Mouse (Mus musculus): Measurements from ENCODE around the gene Ldlrad3.

Gene Ldlrad3

GRCm38 (mm10) chr2:102113801-102114200 is 72.4 kb downstream of the Ldlrad3 start:
- WGBS, result over 99% methylated on average over 3 of the region's 3 CpGs

DNA sequence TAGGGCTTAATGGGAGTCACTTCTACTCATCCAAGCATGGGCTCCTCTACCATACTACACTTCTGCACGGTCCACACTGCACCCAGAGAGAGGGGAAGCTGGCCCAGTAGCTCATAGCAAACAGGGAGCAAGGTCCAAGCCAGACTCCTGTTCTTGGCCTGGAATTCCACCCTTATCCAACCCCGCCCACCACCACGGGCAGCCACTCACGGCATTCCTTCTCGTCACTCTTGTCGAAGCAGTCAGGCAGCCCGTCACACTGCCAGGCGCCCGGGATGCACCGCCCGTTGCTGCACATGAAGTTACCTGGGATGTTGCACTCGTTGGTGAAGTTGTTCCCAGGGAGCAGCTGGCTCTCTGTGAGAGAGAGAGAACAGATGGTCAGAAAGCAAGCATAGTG is 72.9 kb downstream of the Ldlrad3 start:
- 88% methylated on average over 12 of the region's 12 CpGs for WGBS

DNA sequence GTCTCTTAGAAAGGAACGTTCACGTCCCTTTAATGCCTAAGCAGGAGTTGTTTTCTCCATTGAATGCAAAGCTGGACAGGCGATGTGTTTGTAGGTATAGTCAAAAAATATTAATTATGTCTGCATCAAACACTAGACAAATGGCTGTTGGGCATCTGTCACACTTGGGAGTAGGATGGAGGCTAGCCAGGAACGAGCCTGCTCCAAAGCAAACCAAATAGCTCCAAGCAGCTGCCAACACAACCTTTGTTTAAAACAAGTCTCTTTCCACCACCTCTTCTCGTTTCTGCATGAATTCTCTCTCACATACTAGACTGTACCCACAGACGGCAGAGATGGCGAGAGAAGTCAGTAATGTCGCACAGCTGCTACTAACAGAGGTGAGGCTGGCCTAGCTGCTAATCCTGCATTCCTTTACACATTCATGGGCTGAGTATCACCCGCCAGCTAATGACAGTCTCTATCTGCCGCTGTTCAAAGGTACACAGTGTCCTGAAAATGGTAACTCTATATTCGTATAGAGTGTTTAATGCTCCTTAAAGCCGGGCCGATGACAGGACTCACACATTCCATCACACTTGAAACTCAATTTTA is 74.2 kb downstream of the Ldlrad3 start:
- WGBS, result 72% methylated on average over 13 of the region's 13 CpGs

DNA sequence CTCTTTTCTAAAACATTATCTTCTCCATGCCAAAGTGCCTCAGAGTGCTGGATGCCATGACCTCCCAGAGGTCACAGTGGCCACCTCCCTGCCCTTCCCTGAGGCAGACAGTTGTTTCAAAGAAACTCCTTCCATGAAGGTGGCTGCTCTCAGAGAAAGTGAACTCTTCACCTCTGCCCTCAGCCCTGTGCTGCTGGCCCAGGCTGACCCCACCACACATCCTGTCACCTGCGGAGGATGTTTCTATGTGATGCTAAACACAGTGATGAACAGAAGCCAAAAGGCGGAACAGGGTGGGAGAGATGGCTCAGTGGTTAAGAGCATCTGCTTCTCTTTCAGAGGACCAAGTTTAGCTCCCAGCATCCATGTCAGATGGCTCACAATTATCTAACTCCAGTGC is 75.9 kb downstream of the Ldlrad3 start:
- WGBS, result 96% methylated on average over 2 of the region's 2 CpGs

DNA sequence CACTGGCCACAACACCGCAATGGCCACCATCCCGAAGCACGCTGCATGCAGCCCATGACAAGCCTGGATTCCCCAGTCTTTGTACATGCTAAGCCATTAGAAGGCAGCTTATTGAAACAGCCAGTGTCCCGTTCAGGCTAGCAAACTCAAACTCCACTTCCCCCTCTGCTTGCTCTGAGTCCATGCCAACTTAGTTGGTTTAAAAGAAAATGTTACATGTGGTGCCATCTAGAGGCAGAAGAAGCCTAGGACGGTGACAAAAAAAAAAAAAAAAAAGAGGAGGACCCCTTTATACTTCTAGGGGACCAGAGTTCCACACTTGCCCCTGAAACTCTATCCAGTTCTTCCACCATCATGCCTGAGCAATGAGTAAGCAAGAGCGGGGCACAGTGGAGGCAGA is 78.9 kb downstream of the Ldlrad3 start:
- WGBS, result 46% methylated on average over 6 of the region's 6 CpGs

- WGBS, result 94% methylated on average over 6 of the region's 6 CpGs
Measured at GRCm38 (mm10) chr2:102106728-102107127, 79.5 kb downstream of the Ldlrad3 start.

- WGBS, result 92% methylated on average over 2 of the region's 2 CpGs
Measured at GRCm38 (mm10) chr2:102105454-102105853, 80.7 kb downstream of the Ldlrad3 start.

DNA sequence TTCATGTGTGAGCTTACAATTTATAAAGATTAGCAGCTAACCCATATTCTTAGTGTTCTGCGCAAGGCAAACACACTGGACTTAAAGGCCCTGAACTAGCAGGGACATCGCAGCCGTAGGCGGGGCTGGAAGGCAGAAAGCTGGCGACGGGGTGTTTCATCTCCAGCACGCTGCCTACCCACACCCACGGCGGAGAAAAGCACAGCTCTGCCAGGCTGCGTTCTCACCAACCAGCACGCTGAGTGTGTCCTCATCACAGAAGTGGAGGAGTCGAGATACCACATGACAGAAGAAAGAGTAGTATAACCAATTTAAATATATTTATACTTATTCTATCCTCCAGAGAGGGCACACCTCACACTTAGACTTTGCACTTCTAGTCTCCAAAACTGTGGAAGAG is 82.2 kb downstream of the Ldlrad3 start:
- WGBS, result 57% methylated on average over 12 of the region's 12 CpGs

DNA sequence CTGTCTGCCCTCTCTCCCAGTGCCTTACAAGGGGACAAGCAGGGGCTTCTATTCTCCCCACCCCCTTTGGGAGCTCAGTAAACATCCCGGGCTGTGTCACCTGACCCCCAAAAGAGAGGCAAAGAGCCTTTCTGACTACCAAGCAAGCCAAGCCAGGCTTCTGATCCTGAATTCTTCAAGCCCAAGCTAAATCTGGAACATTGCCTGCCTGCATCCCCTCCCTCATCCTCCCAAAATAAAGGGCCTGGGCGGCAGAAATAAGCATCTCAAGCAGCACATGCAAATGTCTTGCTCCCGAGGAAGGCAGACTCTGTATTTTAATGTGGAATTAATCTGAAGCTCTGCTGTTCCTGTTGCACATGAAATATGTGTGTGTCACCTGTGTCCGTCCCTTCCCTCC is 85.7 kb downstream of the Ldlrad3 start:
- WGBS, result 61% methylated on average over 4 of the region's 4 CpGs

DNA sequence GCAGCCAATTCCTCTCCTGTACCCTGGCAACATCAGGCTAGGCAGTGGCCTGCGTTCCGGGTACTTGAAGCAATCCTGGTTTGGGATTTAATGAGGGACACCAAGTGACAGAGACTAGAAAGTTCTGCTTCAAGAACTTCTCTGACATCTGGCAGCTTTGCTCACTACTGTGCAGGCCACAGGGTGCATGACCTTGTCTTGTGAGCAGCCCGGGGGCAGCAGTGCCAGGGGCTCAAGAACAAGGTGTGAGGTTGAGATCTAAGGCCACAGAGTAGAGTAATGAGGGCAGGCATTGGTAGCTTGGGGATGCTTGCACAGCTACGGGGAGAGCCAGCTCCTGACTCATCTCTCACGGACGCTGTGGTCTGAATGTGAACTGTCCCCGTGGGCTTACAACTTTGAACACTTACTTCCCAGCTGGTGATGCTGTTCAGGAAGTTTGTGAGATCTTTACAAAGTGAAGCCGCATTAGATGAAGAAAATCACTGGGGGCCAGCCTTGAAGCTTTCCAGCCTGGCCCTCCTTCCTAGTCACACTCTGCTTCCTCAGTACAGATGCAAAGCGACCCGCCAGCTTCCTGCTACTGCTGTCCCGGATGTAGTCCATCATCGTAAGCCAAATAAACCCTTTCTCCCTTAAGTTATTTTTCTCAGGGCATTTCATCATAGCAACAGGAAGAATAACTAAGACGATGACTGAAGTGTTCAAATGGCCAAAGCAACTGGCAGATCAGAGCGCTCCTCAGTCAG is 86.3 kb downstream of the Ldlrad3 start:
- 73% methylated on average over 14 of the region's 14 CpGs for WGBS

DNA sequence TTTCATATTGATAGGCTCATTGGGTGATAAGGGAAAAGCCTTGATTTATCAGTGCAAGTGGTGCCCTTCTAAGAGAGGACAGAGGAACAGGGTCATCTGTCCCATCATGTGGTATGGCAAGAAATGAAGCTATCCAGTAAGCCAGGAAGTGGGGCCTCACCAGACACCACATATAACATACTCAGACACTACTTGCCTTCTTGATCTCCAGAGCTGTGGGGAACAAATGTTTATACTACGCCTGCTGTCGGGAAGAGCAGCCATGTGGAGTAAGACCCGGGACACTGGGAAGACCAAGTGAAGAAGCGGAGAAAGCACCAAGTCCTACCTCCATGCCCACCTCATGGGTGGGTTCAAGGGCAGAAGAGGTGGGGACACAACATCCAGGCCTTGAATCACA is 86.9 kb downstream of the Ldlrad3 start:
- 92% methylated on average over 4 of the region's 4 CpGs for WGBS

DNA sequence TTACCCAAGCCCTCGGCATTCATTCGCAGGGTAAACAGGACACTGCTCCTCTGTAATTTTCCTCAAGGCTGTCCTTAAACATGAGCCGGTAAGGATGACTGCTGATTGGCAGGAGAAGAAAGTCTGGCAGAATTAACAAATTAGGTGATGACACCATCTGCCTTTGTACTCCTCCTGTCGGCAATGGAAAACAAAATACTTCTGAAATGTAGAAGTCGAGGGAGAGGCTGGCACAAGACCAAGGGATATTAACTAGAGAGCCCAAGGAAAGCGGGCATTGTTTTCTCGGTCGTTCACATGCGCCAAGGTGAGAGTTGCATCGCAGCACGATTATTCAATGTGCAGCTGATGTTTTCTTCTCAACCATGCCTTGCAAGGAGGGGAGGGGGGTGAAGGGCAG is 91.4 kb downstream of the Ldlrad3 start:
- 40% methylated on average over 11 of the region's 11 CpGs for WGBS

DNA sequence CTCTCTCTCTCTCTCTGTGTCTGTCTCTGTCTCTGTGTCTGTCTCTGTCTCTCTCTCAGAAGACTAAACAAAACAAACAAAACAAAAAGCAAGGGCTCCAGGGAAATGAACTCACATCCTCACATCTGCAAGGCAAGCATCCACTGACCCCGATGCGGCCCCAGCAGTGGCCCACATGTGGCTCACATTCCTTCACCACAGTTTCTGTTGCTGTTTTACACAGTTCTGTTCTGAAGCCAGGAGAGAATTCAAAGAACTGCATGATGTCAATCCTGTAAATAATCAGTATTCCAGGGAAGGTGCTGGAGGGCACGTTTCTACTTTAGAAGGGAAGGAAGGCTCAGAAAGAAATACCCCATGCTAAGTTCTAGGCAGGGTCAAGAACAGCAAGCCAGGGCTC is 91.9 kb downstream of the Ldlrad3 start:
- 49% methylated on average over 3 of the region's 3 CpGs for WGBS

GRCm38 (mm10) chr2:102092579-102092978 is 93.6 kb downstream of the Ldlrad3 start:
- 87% methylated on average over 10 of the region's 10 CpGs for WGBS

DNA sequence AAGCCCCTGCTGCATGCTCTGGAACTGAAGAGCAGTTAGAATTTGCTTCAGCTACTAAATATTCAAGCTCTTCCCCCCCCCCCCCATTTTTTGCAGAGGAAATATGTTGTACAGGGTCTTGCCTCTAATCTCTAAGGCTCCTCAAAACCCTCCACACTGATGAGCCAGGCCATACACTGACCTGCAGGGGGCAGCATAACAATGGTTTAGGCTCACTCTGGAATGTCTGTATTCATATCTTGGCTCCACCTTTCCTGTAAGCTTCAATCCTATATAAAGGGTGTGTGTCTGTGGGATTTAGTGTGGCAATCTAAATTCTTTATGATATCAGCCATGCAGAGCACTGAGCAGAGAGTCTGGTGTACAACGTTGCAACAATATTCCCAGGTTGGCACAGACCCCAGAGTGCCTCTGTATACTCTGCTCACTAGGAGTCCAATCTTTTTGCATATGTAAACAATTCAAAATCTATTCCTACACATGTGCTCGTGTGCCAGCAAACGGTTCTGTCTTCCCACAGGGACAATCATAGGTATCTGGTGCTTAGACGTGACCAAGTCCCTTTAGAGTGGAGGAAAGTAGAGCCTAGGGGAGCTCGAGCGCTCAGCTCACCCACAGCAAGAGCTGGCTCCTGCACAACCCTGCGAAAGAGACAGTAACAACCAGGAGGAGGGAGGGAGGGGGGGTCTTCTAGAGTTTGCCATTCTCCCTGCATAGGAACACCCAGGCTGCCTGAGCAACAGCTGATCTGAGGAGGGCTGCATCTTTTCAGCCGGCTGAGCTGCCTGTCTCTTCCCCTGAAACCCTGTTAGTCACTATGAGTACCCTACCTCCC is 94.5 kb downstream of the Ldlrad3 start:
- WGBS, result 28% methylated on average over 8 of the region's 8 CpGs

DNA sequence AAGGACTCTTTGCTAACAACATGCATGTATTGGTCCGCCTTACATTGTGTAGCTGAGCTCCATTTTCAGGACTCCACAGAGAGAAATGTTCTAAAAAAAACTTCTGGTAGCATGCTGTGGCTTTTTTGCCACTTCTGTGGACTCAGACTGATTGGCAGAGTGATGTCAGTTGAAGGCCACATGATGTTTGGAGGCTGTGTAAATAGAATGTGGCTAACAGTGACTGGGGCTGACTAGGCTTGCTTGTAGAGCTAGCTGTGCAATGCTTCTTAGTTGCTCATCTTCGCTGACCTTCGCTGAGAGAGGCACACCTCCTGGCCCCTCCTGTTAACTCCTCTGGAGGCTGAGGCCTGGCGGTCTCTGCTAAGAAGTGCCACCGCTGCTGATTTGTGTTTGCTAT is 98.4 kb downstream of the Ldlrad3 start:
- WGBS, result 97% methylated on average over 5 of the region's 5 CpGs

GRCm38 (mm10) chr2:102086583-102086982 is 99.6 kb downstream of the Ldlrad3 start:
- WGBS, result 98% methylated on average over 23 of the region's 23 CpGs

DNA sequence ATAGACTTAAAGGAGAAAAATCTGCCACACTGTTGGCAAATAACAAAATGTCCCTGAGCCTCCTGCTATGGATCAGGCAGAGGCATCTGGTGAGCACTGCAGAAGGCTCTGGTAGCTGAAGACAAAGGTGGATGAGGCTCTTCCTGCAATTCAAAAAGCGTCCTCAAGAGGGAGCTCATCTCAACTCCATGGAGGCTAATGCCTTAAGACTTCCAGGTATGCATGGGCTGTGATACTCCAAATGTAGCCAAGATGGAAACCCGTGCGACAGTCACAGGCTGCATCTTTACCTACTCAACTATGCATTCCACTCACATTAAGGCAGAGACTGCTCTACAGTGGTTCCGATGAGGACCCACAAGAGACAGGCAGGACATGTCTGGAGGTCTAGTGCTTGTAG is 108.6 kb downstream of the Ldlrad3 start:
- 48% methylated on average over 4 of the region's 4 CpGs for WGBS

- 89% methylated on average over 6 of the region's 6 CpGs for WGBS
Measured at GRCm38 (mm10) chr2:102076237-102076636, 109.9 kb downstream of the Ldlrad3 start.

- WGBS, result 96% methylated on average over 6 of the region's 6 CpGs
Measured at GRCm38 (mm10) chr2:102073266-102074037, 112.7 kb downstream of the Ldlrad3 start.

DNA sequence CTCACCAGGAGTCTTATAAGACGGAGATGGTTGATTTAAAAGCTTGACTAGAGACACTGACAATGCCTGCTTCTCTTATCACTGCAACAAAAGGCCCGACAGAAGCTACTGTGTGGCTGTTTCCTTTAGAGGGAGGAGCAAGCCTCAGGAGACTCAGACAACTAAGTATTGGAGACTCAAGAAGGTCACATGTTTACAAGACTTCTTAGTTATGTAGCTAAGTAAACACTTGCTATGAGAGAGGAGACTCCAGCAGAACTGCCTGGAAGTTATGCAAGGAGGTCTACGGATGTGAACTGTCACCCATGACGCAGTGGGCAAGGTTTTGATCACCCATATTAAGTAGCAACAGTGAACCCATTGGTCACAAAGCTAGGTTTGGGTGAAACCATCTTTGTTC is 113.3 kb downstream of the Ldlrad3 start:
- WGBS, result 77% methylated on average over 4 of the region's 4 CpGs

Data from cerebral cortex, adult 2 months (tissue).